Mouse (Mus musculus) ES-Bruce4 (cell line): Measurements from ENCODE around the gene Nup62. TPM values are rescaled to one million over a fixed set of nuclear protein-coding genes. Genes with fewer than 3 reads are reported as not detected.

Experiments
- H3K27ac ChIP-seq: 2 replicates; pipeline ENCODE4 v1.5.1; 2012; ENCODE audit warnings: low read length, inconsistent platforms; ENCODE audit not compliant: insufficient read depth
- H3K27me3 ChIP-seq: 2 replicates; pipeline ENCODE4 v1.6.1; 2012; ENCODE audit warnings: mild to moderate bottlenecking, low read length, inconsistent platforms; ENCODE audit not compliant: control insufficient read depth, poor library complexity, insufficient read depth, severe bottlenecking
- H3K36me3 ChIP-seq: 2 replicates; pipeline ENCODE4 v1.6.1; 2012; ENCODE audit warnings: inconsistent platforms, mild to moderate bottlenecking, low read length, moderate library complexity; ENCODE audit not compliant: control insufficient read depth, poor library complexity, insufficient read depth, severe bottlenecking
- H3K4me1 ChIP-seq: one replicate; pipeline ENCODE4 v1.8.1; 2011; ENCODE audit warnings: low read length; ENCODE audit not compliant: control insufficient read depth, insufficient read depth
- H3K4me3 ChIP-seq: 2 replicates; pipeline ENCODE4 v1.5.1; 2011; ENCODE audit warnings: low read depth, mild to moderate bottlenecking, low read length
- H3K9ac ChIP-seq: 2 replicates; pipeline ENCODE4 v1.6.1; 2012; ENCODE audit warnings: low read depth, mild to moderate bottlenecking, inconsistent platforms; ENCODE audit not compliant: poor library complexity, severe bottlenecking
- H3K9me3 ChIP-seq: replicated peaks from 2 replicates; pipeline ENCODE4 v1.6.1; 2012; ENCODE audit warnings: mild to moderate bottlenecking, low read length, inconsistent platforms; ENCODE audit not compliant: control insufficient read depth, poor library complexity, insufficient read depth, severe bottlenecking
- CTCF ChIP-seq: IDR thresholded peaks from one replicate; pipeline ENCODE4 v1.8.1; 2011; ENCODE audit warnings: low read depth, low read length
- EP300 ChIP-seq: IDR thresholded peaks from 2 replicates; pipeline ENCODE4 v1.6.1; 2011; ENCODE audit warnings: low read depth, low read length; ENCODE audit not compliant: insufficient read depth
- POLR2A ChIP-seq: IDR thresholded peaks from one replicate; pipeline ENCODE4 v1.8.1; 2011; ENCODE audit warnings: low read length; ENCODE audit not compliant: insufficient read depth
- polyA plus RNA-seq: library from polyadenylated mRNA; stranded (reverse); fragments of >200 nt; gene quantifications from 2 replicates; pipeline ENCODE4 v1.2.4, GENCODE M21; 2011; ENCODE audit warnings: low read depth; ENCODE audit not compliant: missing spikeins, insufficient read depth, insufficient read length

Gene Nup62
- 90.6 and 109 TPM in 2 replicates for polyA plus RNA-seq

GRCm38 (mm10) chr7:44815721-44816469 is at the start of gene Nup62, which contains the start of gene Il4i1:
Nup62 (plus strand) TSS chr7:44816088.
Il4i1 (plus strand) TSS chr7:44816387.
- H3K9me3 ChIP-seq = no peaks in the 10 kb centered on the region
- peaks cover 4% of the 10 kb centered on the region for H3K4me1 ChIP-seq
- peak within 1 kb of the TSS; percentile 83 for H3K27ac ChIP-seq
- TF ChIP-seq POLR2A (peak; percentile 32), CTCF (no peak), EP300 (peak; percentile 75; the same call in 1 of the 2 replicates)
- H3K36me3 ChIP-seq = peaks cover 27% of the 10 kb centered on the region
- peak within 1 kb of the TSS; percentile 99 for H3K9ac ChIP-seq
- peak within 1 kb of the TSS; percentile 98 for H3K4me3 ChIP-seq
- no peaks in the 10 kb centered on the region; the same call in 1 of the 2 replicates for H3K27me3 ChIP-seq

- peaks cover 2% of the 10 kb centered on the region; the same call in 1 of the 2 replicates for H3K36me3 ChIP-seq
- no peak for TF ChIP-seq POLR2A
These were observed 47.8 kb upstream of the Nup62 start for GRCm38 (mm10) chr7:44768129-44768528.

GRCm38 (mm10) chr7:44770046-44770578 is 45.8 kb upstream of the Nup62 start:
- H3K27ac ChIP-seq = no peak overlapping the region
- H3K36me3 ChIP-seq = no peaks in the 10 kb centered on the region
- no peaks in the 10 kb centered on the region for H3K9me3 ChIP-seq
- TF ChIP-seq CTCF (no peak), POLR2A (no peak), EP300 (peak; percentile 58; the same call in 1 of the 2 replicates)
- no peaks in the 10 kb centered on the region for H3K27me3 ChIP-seq
- H3K9ac ChIP-seq = no peak overlapping the region
- no peak overlapping the region for H3K4me3 ChIP-seq
- H3K4me1 ChIP-seq = no peaks in the 10 kb centered on the region

More at GRCm38 (mm10) chr7:44768129-44768528, 47.8 kb upstream of the Nup62 start:
- Histone ChIP-seq H3K9me3 (no peaks in the 10 kb centered on the region), H3K4me1 (no peaks in the 10 kb centered on the region), H3K27me3 (no peaks in the 10 kb centered on the region), H3K4me3 (no peak overlapping the region), H3K27ac (no peak overlapping the region), H3K9ac (no peak overlapping the region)

GRCm38 (mm10) chr7:44772591-44773204 is 43.2 kb upstream of the Nup62 start:
- Histone ChIP-seq H3K9me3 (no peaks in the 10 kb centered on the region), H3K27me3 (no peaks in the 10 kb centered on the region), H3K9ac (no peak overlapping the region), H3K27ac (no peak overlapping the region), H3K36me3 (no peaks in the 10 kb centered on the region), H3K4me1 (no peaks in the 10 kb centered on the region), H3K4me3 (no peak overlapping the region)
- TF ChIP-seq POLR2A (no peak), CTCF (no peak), EP300 (no peak)

- TF ChIP-seq EP300 (no peak), CTCF (no peak), POLR2A (no peak)
- H3K4me1 ChIP-seq = no peaks in the 10 kb centered on the region
- no peak overlapping the region for H3K4me3 ChIP-seq
- no peaks in the 10 kb centered on the region for H3K36me3 ChIP-seq
- no peaks in the 10 kb centered on the region for H3K27me3 ChIP-seq
- no peaks in the 10 kb centered on the region for H3K9me3 ChIP-seq
- no peak overlapping the region for H3K9ac ChIP-seq
- no peak overlapping the region for H3K27ac ChIP-seq
These were observed 38.9 kb upstream of the Nup62 start for GRCm38 (mm10) chr7:44776849-44777498.
